Mouse (Mus musculus) urinary bladder, postnatal 36 days (tissue): Measurements from ENCODE around the gene Glul.

Source experiments
- DNase-seq, 2 experiments: peaks; one replicate each; pipeline ENCODE4 v3.0.0; 2022; ENCODE audit warnings: low spot score in 2 of 2, mixed read lengths in 1 of 2

Gene Glul

DNA sequence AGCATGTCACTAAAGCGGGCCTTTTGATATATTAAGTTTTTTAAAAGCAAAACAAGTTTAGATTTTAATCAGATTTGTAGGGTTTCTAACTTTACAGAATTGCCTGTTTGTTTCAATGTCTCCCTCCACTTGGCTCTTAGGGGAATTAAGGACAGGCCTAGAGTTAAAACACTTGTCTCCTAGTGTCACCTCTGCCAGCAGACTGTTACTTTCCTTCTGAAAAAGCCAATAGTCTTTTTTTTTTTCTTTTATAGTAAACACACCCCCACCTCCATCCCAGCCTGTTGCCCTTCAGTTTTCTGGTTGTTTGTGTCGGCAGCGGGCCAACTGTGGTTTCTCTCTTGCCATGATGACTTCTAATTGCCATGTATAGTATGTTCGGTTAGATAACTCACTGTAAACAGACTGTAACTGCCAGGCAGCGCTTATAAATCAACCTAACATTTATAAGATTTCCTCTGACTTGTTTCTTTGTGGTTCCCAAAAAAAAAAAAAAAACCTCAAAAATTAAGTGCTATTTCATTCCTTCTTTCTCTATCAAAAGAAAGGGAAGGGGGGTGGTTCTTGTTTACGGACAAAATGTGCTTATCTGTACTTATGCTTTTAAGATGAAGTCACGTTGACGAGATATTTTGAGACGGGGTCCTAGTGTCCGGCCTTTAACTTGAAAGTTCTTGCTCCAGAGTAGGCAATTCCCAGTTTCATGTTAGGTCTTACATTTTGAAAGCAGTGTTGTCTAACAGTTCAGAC, 9.6 kb downstream of the Glul start:
- DNase-seq: no peak

DNA sequence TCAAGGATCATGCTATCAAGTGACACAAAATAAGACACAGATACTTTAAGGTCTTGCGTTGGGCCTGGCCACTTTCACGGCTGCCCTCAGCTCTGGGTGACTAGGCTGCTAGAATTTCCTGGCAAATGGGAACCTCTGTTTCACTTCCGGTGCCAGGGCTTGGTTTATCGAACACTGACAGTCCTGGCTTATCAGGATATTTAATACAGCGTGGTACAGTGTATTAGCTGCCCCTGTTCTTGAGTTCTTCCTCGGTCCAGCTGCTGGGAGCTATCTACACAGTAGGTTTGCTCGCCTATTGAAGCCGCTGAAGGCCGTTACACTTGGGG, 10.2 kb downstream of the Glul start:
- DNase-seq: no peak

DNA sequence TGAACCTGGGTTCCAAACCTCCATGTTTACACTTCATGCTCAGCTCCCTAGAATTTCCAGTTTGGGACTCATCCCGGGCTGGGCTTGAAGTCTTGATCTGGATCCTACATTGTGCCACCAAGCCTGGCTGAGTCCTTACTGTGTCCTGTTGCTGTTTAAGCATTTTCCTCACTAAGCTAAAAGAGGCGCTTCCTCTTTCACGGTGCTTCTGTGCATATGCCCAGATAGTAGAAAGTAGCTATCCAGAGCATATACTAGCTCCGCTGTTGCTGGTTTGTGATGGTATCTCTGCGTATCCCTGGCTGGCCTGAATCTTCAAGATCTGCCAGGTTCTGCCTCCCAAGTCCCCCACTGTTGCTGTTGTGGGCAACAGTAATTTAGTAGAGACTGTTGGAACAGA, 10.7 kb downstream of the Glul start:
- no peak for DNase-seq

DNA sequence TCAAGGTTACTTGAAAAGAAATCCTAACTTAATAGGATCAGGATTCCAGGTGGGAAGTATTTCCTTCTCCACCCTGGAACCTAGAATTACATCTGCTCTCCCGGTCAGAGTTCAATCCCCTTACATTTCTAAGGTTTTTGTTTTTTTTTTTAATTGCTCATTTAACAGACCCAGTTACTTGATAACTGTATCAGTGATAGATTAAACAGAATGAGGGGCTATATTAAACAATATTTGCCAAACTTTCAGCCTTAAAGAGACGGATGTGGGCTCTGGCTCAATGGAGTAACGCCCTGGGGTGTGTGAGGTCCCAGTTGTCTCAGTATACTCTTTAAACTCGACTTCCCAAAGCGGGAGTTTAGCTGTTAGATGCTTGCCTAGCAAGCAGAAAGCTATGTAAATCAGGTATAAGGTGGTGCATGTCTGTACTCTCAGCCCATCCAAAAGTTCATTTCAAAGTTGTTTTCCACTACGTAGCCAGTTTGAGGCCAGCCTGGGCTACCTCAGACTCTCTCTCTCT, 11.6 kb downstream of the Glul start:
- no peak for DNase-seq

DNA sequence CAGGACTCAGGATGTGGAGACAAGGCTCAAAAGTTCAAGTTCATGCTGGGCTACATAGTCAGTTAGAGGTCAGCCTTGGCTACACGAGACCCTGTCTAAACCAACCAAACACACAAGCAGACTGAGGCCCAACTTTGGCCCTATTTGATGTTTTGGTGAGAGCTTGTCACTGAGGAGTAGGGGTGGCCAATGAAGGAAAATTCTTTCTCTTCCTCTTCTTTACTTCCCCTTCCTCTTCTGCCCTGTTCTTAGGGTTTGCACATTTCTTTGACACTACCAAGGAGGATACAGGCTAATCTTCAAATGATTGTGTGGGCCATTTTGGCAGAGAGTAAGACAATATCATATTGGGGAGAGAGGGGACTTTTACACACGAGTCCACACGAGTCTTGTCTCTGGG, 14.1 kb downstream of the Glul start:
- no peak for DNase-seq

DNA sequence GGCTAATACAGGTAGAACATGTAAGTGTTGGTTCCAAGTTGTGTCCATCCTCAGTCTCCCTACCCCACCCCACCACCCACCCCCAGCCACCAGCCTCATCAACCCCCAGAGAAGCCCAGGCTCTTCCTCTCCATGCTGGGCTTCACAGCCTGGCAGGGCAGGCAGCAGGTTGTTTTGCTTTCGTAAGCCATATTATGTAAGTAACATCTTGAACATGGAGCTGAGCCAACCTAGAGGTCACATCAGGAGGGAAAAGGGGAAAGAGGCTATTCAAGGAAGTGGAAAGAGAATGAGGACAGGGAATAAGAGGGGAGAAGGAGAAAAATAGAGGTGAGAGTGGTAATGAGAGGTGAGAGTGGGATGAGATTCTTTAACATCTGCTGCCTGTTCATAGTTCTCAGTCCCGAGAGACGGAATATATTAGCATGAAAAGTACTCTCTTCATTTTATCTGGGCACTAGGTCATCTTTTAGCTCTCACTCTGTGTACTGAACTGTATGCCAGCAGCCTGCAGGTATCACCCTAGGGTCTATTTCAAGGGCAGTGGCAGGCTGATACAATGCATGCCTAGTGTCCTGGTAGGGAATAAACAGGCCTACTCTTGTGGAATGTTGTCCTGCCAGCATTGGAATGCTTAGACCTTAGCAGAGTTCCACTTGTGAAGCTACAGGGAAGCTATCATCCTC, 18.9 kb downstream of the Glul start:
- DNase-seq: no peak

DNA sequence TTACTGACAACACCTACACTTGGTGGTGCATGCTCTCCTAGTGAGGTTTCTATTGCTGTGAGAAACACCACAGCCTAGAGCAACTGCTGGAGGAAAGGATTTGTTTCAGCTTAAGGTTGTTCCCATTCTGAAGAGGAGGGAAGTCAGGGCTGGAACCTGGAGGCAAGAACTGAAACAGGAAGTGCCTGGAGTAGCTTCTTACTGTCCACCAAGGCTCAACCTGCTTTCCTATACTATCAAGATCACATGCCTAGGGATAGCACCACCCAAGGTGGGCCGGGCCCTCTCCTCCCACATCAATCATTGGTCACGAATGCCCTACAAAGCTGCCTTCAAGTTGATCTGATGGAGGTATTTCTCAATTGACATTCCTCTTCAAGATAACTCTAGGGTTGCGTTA, 21.9 kb downstream of the Glul start:
- DNase-seq: no peak

DNA sequence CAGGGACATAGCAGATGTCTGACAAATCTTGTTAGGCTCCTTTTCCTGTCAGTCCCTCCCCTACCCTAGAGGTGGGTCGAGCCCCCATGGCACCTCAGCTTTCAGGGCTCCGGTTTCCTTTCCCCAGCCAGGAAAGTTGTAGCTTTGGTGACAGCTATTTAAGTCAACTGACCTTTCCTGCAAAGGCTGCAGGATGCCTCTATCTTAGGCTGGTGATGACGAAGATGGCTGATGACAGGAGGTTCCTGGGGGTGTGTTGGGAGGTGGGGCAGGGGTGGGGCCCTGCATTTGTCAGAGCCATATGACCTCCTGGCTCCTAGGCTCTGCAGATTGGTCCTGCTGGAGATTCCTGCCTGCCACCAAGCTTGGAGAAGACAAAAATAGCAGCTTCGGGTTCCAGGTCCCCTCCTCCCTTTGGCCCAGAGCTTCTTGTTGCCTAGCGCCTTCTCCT, 22.9 kb downstream of the Glul start:
- no peak for DNase-seq

DNA sequence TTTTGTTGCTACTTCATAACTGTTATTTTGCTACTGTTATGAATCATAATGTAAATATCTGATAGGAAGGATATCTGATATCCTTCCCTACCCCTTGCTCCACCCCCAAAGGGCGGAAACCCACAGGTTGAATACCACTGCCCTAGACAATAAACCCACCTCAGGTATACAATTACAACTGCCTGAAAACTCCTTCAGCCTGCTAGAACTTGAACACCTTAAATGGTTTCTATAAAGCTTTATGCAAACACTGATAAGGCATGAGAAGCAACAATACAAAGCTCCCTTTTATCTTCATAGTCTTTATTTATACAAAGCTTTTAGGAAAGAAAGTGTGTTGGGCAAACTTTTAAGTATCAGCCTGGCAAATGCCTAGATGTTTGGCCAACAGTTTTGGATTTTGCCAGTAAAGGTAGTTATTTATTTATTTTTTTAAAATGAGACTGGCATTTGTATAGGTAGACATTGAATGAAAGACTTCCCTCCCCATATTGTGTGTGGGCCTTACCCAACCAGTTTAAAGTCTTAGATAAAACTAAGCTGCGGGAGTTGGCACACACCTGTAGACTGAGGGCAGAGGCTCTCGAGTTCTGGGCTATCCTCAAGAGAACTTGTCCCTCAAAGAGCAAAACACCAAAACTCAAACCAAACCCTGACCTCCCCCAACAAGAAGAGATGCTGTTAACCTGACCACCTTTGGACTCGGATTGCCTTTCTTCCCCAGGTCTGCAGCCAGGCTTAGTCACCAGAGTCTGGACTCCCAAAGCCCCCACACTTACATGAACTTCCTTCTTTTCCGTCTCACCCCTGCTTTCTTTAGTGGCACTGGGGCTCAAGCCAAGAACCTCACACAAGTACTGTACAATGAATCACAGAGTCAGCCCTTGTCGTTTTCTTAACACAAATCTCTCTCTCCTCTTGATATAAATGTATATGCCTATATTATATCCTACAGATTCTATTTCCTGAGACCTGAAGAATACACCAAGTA, 24.9 kb downstream of the Glul start:
- DNase-seq: no peak

DNA sequence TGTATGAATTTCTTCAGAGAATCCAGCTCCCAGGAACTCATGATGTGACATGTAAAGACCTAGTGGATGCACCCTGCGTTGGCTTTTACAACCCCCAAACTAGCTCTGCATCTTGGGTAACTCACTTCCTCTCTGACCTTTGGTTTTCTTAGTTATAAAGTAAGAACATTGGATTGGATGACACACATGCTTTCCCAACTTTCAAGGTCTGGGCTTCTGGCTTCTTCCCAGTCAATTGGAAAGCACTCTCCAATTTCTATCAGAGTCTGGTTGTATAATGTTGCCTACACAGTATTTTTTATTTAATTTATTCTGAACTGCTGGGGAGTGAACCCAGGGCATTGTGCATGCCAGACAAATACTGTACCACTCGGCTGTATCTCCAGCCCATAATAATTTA, 30.7 kb downstream of the Glul start:
- no peak for DNase-seq

DNA sequence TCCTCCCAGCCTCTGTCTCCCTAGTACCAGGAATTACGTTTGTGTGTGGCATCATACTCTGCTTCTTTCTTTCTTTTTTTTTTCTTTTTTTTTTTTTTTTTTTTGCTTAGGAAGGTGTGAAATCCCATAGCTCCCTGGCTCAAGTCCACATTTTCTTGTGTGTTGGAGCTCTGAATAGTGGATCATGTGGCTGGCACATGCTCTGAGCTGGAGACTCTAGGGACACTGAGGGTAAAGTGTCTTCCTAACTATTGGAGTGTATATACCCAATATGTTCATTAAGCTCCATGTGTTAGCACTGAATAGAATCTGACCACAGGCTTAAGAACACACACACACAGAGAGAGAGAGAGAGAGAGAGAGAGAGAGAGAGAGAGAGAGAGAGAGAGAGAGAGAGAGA, 34.0 kb downstream of the Glul start:
- DNase-seq: no peak

DNA sequence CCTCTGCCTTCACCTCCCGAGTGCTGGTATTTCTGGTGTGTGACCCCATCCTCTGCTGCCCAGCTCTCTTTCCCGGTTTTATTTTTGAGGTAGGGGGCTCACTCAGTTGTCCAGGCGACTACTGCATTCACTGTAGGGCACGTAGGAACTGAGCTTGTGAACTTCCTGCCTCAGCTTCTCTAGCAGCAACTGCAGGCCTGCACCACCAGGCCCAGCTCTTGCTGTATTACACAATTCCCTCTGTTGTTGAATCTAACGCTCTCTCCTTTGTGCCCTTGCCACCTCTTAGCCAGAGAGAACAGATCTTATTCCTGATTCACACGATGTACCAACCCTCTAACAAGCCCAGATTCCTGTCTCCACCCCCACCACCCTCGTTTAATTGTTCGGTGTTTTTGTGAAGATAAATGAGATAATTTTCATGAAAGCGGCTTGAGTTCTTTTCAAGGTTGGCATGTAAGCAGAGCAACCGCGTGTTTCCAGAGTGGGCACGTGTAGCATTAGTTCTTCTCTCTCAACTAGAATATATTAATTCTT, 36.2 kb downstream of the Glul start:
- DNase-seq: no peak

DNA sequence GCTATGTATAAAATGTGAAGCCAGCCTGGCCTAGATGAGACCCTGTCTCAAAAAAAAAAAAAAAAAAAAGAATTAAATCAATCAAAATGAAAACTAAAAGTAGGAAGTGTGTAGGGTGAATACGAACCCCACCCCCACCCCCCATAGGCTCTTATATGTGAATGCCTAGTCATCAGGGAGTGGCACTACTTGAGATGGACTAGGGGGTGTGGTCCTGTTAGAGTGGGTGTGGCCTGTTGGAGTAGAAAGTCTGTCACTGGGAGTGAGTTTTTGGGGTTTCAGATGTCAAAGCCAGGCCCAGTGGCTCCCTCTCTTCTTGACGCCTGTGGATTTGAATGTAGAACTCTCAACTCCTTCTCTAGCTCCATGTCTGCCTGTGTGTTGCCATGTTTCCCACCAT, 37.3 kb downstream of the Glul start:
- no peak for DNase-seq

DNA sequence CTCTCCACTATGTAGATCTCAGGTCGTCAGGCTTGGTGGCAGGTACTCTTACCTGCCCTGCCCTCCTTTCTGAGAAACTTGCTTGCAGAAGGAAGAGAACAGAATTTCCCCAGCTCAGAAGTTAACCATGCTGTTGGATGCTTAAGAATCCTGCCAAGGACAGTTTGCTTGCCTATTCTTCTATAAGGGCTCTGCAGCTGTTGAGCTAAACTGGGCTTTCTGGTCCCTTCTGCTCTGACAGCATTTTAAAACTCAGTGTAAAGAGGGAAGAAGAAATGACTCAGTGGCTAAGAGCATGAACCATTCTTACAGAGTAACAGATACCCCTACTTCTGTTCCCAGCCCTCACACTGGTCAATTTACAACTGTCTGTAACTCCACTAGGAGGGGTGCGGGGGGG, 41.2 kb downstream of the Glul start:
- DNase-seq: no peak

DNA sequence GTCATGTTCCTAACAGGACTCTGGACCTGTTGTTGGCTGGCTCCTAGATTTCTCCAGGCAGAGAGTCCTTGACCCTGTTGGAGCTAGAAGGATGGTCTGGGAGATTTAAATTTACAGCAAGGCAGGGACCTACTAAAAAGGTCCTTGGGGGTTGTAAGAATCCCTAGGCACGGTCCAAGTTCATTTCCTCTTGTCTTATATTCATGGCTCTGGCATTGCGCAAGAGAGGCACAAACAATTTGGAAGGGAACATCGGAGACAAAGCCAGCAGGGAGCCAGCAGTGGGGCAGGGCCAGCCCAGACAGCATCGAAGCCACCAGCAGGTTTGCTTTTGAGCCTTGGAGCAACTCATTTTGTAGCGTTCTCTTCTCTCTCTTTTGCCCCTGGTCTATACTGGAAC, 45.4 kb downstream of the Glul start:
- DNase-seq: peak in 1 of 2 experiments; percentile 22

DNA sequence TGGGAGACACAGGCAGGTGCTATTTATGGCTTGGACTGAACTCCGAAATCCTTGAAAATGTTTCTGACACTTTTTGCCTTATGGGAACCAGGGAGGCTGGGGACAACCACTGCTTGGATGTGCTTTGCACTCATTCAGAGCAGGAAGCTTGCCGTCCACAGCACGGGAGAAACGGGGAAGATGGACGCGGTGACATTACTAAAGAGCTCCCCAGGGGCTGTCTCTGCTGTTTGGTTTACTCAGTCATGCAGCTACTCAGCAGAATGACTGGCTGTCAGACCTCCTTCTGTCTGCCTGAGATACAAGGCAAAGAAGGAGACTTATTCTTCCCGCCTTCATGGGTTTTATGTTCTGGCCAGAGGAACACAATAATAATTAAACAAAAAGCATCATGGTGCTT, 47.2 kb downstream of the Glul start:
- no peak for DNase-seq

DNA sequence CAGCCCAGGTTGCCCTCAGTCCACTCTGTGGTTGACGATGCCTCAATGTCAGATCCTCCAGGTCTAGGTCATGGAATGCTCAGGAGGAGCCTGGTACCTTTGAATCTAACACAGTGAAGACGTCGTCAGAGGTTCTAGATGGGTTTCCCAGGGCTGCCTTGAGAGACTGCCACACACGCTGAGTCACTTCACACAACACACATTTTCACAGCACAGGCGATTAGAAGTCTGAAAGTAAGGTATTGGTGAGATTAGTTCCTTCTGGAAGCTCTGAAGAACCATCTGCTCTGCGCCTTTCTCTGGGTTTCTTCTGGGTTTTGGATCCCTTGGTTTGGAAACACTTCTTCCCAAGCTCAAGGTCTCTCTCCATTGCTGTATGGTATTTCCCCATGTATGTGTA, 48.1 kb downstream of the Glul start:
- no peak for DNase-seq

DNA sequence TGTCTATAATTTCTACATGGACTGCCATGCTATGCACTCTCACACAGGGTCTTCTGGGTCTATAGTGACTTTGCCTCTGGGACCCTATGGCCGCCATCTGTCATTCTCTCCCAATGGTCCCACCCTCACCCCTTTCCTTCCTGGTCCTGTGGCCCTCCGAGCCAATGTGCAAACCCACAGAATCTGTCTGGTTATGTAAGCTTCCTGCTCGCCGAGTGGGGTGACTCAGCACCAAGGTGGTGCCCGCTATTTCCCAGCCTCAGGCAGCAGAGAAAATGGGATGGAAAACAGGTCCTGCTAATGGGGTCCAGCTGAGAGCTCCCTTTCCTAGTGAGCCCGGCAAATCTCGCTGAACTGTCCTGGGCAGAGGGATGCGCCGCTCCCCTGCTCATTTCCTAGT, 53.5 kb downstream of the Glul start:
- no peak for DNase-seq

DNA sequence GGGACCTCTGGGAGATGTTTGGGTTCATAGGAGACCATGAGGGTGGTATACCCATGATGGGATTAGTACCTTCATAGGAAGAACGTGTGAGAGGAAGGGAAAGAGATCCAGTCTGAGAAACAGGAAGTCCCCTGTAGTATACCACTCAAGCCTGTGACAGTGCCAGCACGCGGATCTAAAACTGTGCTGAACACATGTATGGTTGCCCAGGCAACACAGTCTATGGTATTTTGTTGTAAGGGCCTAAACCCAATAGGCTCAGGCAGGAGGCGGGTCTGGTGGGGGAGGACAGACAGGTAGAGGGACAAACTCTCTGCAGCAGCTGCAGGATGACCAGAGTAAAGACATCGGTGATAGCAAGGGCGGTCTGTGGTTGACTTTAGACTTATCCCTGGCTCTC, 54.1 kb downstream of the Glul start:
- DNase-seq: no peak

DNA sequence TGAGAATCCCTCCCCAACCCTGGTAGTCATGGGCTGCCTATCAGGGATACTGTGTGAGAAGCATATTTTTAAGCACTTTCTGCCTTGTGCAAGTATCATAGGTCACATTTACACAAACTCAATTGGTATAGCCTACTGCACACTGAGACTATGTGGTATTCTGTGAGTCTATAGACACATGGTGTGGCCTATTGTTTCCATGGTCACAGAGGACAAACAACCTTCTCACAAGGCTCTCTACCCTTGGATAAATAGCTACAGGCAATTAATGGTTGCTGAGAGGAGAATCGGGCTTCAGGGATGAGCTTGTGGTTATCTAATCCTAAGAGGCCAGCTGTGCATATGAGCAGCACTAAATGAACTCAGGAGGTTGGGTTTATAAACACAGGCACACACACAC, 58.1 kb downstream of the Glul start:
- no peak for DNase-seq
